Mouse (Mus musculus) macrophage (primary cell): ENCODE results near the gene Cass4. TPM values are rescaled to one million over a fixed set of nuclear protein-coding genes. Genes with fewer than 3 reads are reported as not detected.

Source experiments
- H3K27ac ChIP-seq: fragments of 350-480 bp; formaldehyde crosslinking; 2 replicates; pipeline ENCODE4 v1.9.0; 2021
- H3K36me3 ChIP-seq: fragments of 350-480 bp; formaldehyde crosslinking; 2 replicates; pipeline ENCODE4 v1.9.0; 2021; ENCODE audit errors: inconsistent target
- H3K4me3 ChIP-seq: fragments of 350-480 bp; formaldehyde crosslinking; 2 replicates; pipeline ENCODE4 v1.9.0; 2021; ENCODE audit errors: inconsistent target
- H3K79me2 ChIP-seq: fragments of 350-480 bp; formaldehyde crosslinking; 2 replicates; pipeline ENCODE4 v1.9.0; 2021; ENCODE audit errors: inconsistent target
- WGBS: methylation state at CpG from one replicate; pipeline ENCODE4 v1.1.7; 2026; ENCODE audit warnings: inconsistent platforms; ENCODE audit not compliant: missing documents; 5-methylcytosine and 5-hydroxymethylcytosine counted together
- polyA plus RNA-seq: library from polyadenylated mRNA; stranded (reverse); fragments of 250-400 nt; gene quantifications from 3 replicates; pipeline ENCODE4 v1.2.4, GENCODE M21; 2018; ENCODE audit warnings: inconsistent platforms

Gene Cass4
- polyA plus RNA-seq, 1 experiment from 2014 or later = 0.60 TPM

GRCm38 (mm10) chr2:172404239-172404638 is 10.6 kb downstream of the Cass4 start:
- WGBS = 82% methylated on average over 7 of the region's 7 CpGs
- Histone ChIP-seq H3K79me2 (no peaks in the 10 kb centered on the region), H3K4me3 (no peak overlapping the region), H3K27ac (no peak overlapping the region), H3K36me3 (no peaks in the 10 kb centered on the region)

DNA sequence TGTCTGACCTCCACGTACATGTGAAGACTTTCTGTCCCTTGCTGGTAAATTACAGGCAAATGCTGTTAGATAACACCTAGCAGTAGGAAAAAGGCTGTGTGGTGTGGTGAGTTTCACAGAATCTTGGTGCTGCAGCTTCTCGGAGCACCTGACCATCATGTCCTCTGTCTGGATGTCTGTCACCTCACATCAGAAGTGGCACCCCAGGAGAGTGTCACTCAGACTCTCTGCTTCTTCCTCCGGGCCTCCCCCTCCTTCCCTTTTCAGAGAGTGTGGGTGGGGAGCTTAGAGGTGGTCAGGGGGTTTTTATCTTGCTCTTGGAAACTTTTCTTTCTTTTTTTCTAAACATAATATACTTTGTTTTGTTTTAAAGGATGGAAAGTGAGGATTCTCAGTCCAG is 11.4 kb downstream of the Cass4 start:
- no peak overlapping the region for H3K27ac ChIP-seq
- WGBS = 75% methylated on average over 3 of the region's 3 CpGs
- H3K4me3 ChIP-seq = no peak overlapping the region
- H3K36me3 ChIP-seq = no peaks in the 10 kb centered on the region
- no peaks in the 10 kb centered on the region for H3K79me2 ChIP-seq

- no peaks in the 10 kb centered on the region for H3K79me2 ChIP-seq
- no peaks in the 10 kb centered on the region for H3K36me3 ChIP-seq
- H3K4me3 ChIP-seq = no peak overlapping the region
- peak overlapping the region; percentile 46 for H3K27ac ChIP-seq
- WGBS = 32% methylated on average over 4 of the region's 4 CpGs
Measured at GRCm38 (mm10) chr2:172406173-172406572, 12.6 kb downstream of the Cass4 start.

DNA sequence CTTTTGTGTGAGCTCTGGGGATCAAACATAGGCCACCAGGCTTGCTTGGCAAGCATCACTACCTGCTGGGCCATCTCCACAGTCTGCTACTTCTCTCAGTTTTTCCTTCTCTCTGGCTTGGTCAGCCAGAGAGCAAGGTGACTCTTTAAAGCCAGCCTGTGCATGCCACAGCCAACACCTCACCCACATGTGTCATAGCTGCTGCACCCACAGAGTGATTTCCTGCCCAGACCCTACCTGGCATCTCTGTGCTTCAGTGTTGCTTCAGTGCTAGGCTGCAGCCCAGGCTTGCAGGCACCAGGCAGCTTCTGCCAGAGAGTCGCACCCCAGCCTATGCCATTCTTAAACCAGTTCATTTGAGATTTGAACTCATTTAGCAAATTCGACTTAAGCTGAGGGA is 13.9 kb downstream of the Cass4 start:
- H3K79me2 ChIP-seq = no peaks in the 10 kb centered on the region
- 85% methylated on average over 2 of the region's 2 CpGs for WGBS
- H3K4me3 ChIP-seq = no peak overlapping the region
- no peaks in the 10 kb centered on the region for H3K36me3 ChIP-seq
- H3K27ac ChIP-seq = no peak overlapping the region

- H3K4me3 ChIP-seq = no peak overlapping the region
- H3K27ac ChIP-seq = no peak overlapping the region
- WGBS = 88% methylated on average over 1 of the region's 2 CpGs
- no peaks in the 10 kb centered on the region for H3K36me3 ChIP-seq
- H3K79me2 ChIP-seq = no peaks in the 10 kb centered on the region
Measured at GRCm38 (mm10) chr2:172410686-172411085, 17.1 kb downstream of the Cass4 start.

DNA sequence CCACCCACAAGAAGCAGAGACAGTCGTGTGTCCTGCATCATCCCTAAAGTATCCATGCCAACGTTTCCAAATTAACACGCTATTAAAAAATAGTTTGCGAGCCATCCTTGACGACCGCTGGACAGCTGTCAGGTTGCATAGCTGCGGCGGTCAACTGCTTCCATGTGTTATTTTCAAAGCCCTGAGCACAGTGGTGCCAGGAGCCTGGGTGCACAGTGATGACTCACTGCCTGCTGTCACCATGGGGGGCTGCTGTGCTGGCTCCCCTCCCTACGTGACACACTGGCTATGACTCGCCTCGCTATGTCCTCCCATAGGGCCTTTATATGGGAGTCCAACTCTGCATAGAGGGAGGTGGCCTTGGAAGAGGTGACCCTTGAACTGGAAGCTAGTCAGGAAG is 17.5 kb downstream of the Cass4 start:
- Histone ChIP-seq H3K79me2 (no peaks in the 10 kb centered on the region), H3K36me3 (no peaks in the 10 kb centered on the region), H3K4me3 (no peak overlapping the region), H3K27ac (no peak overlapping the region)
- 90% methylated on average over 11 of the region's 11 CpGs for WGBS

- no peak overlapping the region for H3K27ac ChIP-seq
- H3K36me3 ChIP-seq = no peaks in the 10 kb centered on the region
- WGBS = 32% methylated on average over 9 of the region's 9 CpGs
- H3K4me3 ChIP-seq = no peak overlapping the region
- no peaks in the 10 kb centered on the region for H3K79me2 ChIP-seq
Measured at GRCm38 (mm10) chr2:172412454-172412853, 18.9 kb downstream of the Cass4 start.

DNA sequence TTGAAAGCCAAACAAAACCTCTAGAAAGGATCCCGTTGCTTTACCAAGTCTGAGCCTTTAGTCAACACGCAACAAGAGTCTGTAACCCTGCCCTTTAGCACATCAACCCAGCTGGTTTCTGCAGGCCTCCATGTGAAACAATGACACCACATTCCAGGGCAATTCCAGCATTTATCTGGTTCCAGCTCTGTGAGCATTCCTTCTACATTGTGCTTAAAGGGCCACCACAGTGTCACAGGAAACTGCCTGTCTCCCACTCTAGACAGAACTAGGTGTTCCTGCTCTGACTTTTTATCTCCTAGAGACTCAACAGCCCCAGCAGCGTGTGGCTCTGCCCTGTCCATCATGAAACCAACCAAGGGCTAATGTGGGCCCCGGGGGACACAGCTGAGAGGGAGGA is 19.7 kb downstream of the Cass4 start:
- H3K27ac ChIP-seq = no peak overlapping the region
- H3K4me3 ChIP-seq = no peak overlapping the region
- WGBS = 87% methylated on average over 4 of the region's 4 CpGs
- H3K36me3 ChIP-seq = no peaks in the 10 kb centered on the region
- H3K79me2 ChIP-seq = no peaks in the 10 kb centered on the region

GRCm38 (mm10) chr2:172413894-172414293 is 20.3 kb downstream of the Cass4 start:
- Histone ChIP-seq H3K79me2 (no peaks in the 10 kb centered on the region), H3K27ac (no peak overlapping the region), H3K36me3 (no peaks in the 10 kb centered on the region), H3K4me3 (no peak overlapping the region)
- 90% methylated on average over 5 of the region's 5 CpGs for WGBS

- WGBS = 95% methylated on average over 11 of the region's 12 CpGs
- H3K79me2 ChIP-seq = no peaks in the 10 kb centered on the region
- no peak overlapping the region for H3K27ac ChIP-seq
- no peaks in the 10 kb centered on the region for H3K36me3 ChIP-seq
- no peak overlapping the region for H3K4me3 ChIP-seq
Measured at GRCm38 (mm10) chr2:172416218-172416617, 22.6 kb downstream of the Cass4 start.

- H3K27ac ChIP-seq = no peak overlapping the region
- 96% methylated on average over 5 of the region's 5 CpGs for WGBS
Measured at GRCm38 (mm10) chr2:172416876-172417275, 23.3 kb downstream of the Cass4 start.

GRCm38 (mm10) chr2:172418208-172418607 is 24.6 kb downstream of the Cass4 start:
- Histone ChIP-seq H3K27ac (no peak overlapping the region), H3K36me3 (no peaks in the 10 kb centered on the region), H3K79me2 (no peaks in the 10 kb centered on the region), H3K4me3 (no peak overlapping the region)
- 94% methylated on average over 5 of the region's 5 CpGs for WGBS

More at GRCm38 (mm10) chr2:172416876-172417275, 23.3 kb downstream of the Cass4 start:
- no peak overlapping the region for H3K4me3 ChIP-seq
- H3K79me2 ChIP-seq = no peaks in the 10 kb centered on the region
- no peaks in the 10 kb centered on the region for H3K36me3 ChIP-seq

DNA sequence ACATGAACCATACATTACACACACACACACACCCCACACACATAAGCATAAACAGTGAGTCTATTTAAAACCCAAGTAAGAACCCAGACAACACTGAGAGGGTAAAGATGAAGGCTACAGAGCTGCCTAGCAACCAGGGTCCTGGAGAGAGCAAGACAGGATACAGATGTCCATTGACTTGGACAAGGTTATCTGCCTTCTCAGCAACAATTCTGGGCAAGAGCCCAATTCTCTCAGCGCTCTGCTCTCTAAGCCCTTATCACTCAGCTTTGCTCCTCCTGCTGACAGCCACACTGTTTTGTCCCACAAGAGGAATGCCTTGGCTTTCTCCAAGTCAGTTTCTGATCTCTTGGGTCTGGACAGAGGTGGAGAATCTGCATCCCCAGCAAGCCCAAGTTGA is 37.0 kb downstream of the Cass4 start:
- H3K36me3 ChIP-seq = no peaks in the 10 kb centered on the region

GRCm38 (mm10) chr2:172433746-172434145 is 40.2 kb downstream of the Cass4 start:
- no peak overlapping the region for H3K4me3 ChIP-seq

More for the DNA sequence above, 37.0 kb downstream of the Cass4 start:
- no peaks in the 10 kb centered on the region for H3K79me2 ChIP-seq
- H3K4me3 ChIP-seq = no peak overlapping the region
- WGBS = 57% methylated on average over 1 of the region's 1 CpGs
- no peak overlapping the region for H3K27ac ChIP-seq

GRCm38 (mm10) chr2:172437371-172437952 is 43.9 kb downstream of the Cass4 start:
- Histone ChIP-seq H3K79me2 (peaks cover 25% of the 10 kb centered on the region), H3K27ac (peak overlapping the region; percentile 91), H3K4me3 (no peak overlapping the region), H3K36me3 (no peaks in the 10 kb centered on the region)
- 3% methylated on average over 16 of the region's 16 CpGs for WGBS

More at GRCm38 (mm10) chr2:172433746-172434145, 40.2 kb downstream of the Cass4 start:
- H3K79me2 ChIP-seq = no peaks in the 10 kb centered on the region
- no peaks in the 10 kb centered on the region for H3K36me3 ChIP-seq
- 19% methylated on average over 5 of the region's 5 CpGs for WGBS
- no peak overlapping the region for H3K27ac ChIP-seq
